Mouse (Mus musculus) C3H10T1/2 (cell line): Measurements from ENCODE around the gene Hcn4. TPM values are rescaled to one million over a fixed set of nuclear protein-coding genes. Genes with fewer than 3 reads are reported as not detected.

Experiments used
- polyA plus RNA-seq, 2 experiments: library from polyadenylated mRNA; unstranded; fragments of >200 nt; fragmentation: generic; extraction: Trizol; gene quantifications; one replicate each; pipeline ENCODE4 v1.2.1; 2012; ENCODE audit warnings: missing spikeins in 2 of 2

Hcn4 gene
- polyA plus RNA-seq = not detected

GRCm38 (mm10) chr9:58823139-58823917 lies at the start of gene Hcn4:
TSS of gene Hcn4 (plus strand) at chr9:58823412.

Other genes with a start within 250 kb of the Hcn4 start
- 100 to 1,000 TPM in 1 of 2 experiments, 10 to 100 TPM in 1; 21.3 to 254 TPM for gene Nptn, start 241.2 kb upstream of the Hcn4 start, polyA plus RNA-seq
- under 1 TPM in 1 of 2 experiments, not detected in 1; 0.09 TPM for gene Rec114, start 79.4 kb upstream of the Hcn4 start, polyA plus RNA-seq
- gene Neo1, start 213.0 kb downstream of the Hcn4 start, polyA plus RNA-seq = 10 to 100 TPM in 1 of 2 experiments, 1 to 10 TPM in 1; 4.6 to 26.2 TPM